Mouse (Mus musculus): Measurements from ENCODE around the gene Zfp626.

DNA sequence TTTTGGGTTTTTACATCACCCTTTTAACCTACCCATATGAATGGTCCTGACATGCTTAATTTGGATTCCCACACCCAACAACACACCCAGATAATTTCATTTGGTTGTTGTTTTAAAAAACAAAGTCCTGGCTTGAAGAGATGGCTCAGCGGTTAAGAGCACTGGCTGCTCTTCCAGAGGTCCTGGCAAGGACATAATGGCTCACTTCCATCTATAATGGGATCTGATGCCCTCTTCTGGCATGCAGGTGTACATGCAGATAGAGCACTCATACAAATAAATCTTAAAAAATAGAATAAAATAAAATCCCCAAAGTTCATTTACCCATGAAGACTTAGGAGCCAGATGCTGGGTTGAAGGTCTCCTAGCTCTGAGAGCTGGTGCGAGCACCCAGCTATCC is 5.9 kb upstream of the Zfp626 start:
- TF ChIP-seq POLR2A (IDR thresholded peaks at IDR 0.05; ENCODE audit: control insufficient read depth, extremely low read depth, insufficient read depth, low read length, poor library complexity) (no peak), CTCF (IDR thresholded peaks at IDR 0.05; ENCODE audit: borderline replicate concordance, control insufficient read depth, extremely low read depth, insufficient read depth, low read length, poor library complexity) (no peak)

Data from thymus, adult 2 months (tissue).